Comparison of ENCODE assay signal across 8 mouse cellular contexts in the genomic region with DNA sequence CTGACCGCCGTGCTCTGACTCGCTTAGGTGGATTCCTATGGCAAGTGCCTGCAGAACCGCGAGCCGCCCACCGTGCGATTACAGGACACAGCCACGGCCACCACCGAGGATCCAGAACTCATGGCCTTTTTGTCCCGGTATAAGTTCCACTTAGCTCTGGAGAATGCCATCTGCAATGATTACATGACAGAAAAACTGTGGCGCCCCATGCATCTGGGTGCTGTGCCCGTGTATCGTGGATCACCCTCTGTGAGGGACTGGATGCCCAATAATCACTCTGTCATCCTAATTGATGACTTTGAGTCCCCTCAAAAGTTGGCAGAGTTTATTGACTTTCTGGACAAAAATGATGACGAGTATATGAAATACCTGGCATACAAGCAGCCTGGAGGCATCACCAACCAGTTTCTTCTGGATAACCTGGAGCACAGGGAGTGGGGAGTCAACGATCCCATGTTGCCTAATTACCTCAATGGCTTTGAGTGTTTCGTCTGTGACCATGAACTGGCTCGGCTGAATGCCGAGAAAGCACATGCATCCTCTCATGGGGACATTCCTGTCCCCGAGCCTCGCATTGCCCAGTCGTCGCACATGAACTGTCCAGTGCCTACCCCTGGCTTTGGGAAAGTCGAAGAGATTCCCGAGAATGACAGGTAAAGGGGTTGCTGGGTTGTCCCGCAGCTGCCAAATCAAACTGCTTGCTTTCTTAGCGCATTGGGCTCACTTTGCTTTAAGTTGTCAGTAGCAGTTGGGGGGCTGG. TPM values are rescaled to one million over a fixed set of nuclear protein-coding genes. Genes with fewer than 3 reads are reported as not detected.
DNase-seq lines count a peak whose midpoint lies in the region; ATAC-seq and TF ChIP-seq lines count a peak whose summit lies in the region.

No protein-coding gene starts in this region.

- no peak for DNase-seq in liver, adult 2 months (ENCODE audit: extremely low read depth, low read depth, low spot score)
- DNase-seq in liver = no peak
- DNase-seq in cerebellum, adult 8-10 months = peak; percentile 27
- DNase-seq in limb, embryonic 14.5 days (ENCODE audit: low spot score) = no peak
- no peak for DNase-seq in thymus, postnatal 36 days
- DNase-seq in thymus, adult 18-20 months = no peak

- no peak overlapping the region for H3K27ac ChIP-seq in liver, adult 2 months (replicated peaks; ENCODE audit: insufficient read depth, low read depth, low read length)
- peak overlapping the region; percentile 93 for H3K27ac ChIP-seq in heart, embryonic 11.5 days (ENCODE audit: low read depth, low read length)
- H3K27ac ChIP-seq in limb, embryonic 14.5 days (replicated peaks; ENCODE audit: low read depth, low read length) = peak overlapping the region; percentile 95
- no peak overlapping the region for H3K27ac ChIP-seq in olfactory bulb, adult 2 months (ENCODE audit: insufficient read depth, low read depth, low read length)

- peak overlapping the region; percentile 78 for H3K4me2 ChIP-seq in heart, embryonic 11.5 days
- peak overlapping the region; percentile 72 for H3K4me2 ChIP-seq in limb, embryonic 14.5 days (replicated peaks; ENCODE audit: low read depth, low read length, severe bottlenecking)

- H3K79me2 ChIP-seq in liver, adult 2 months (ENCODE audit: control insufficient read depth, insufficient read depth, low read length) = peaks cover 22% of the 10 kb centered on the region; the same call in 1 of the 2 replicates

- no peak for ATAC-seq in heart, embryonic 11.5 days (replicated peaks; ENCODE audit: insufficient number of reproducible peaks, low FRiP score, low TSS enrichment)
- ATAC-seq in limb, embryonic 14.5 days (ENCODE audit: low FRiP score, low read depth) = no peak

- peaks cover 2% of the 10 kb centered on the region for H3K4me1 ChIP-seq in liver, adult 2 months (ENCODE audit: control insufficient read depth, insufficient read depth, low read length)
- peaks cover 31% of the 10 kb centered on the region for H3K4me1 ChIP-seq in heart, embryonic 11.5 days (ENCODE audit: control insufficient read depth, insufficient read depth, low read length)
- H3K4me1 ChIP-seq in limb, embryonic 14.5 days (ENCODE audit: control insufficient read depth, insufficient read depth, low read length) = peaks cover 29% of the 10 kb centered on the region
- peaks cover 12% of the 10 kb centered on the region for H3K4me1 ChIP-seq in olfactory bulb, adult 2 months (ENCODE audit: control insufficient read depth, insufficient read depth, low read length)

- WGBS in liver, adult 2 months = 66% methylated on average over 27 of the region's 27 CpGs
- WGBS in heart, embryonic 11.5 days (ENCODE audit: insufficient replicate concordance) = 15% methylated on average over 27 of the region's 27 CpGs
- 13% methylated on average over 27 of the region's 27 CpGs for WGBS in limb, embryonic 14.5 days
- WGBS in olfactory bulb, adult 2 months = 6% methylated on average over 27 of the region's 27 CpGs

- no peak for TF ChIP-seq CTCF in liver, adult 2 months (IDR thresholded peaks at IDR 0.05; ENCODE audit: low read depth, low read length)
- no peak for TF ChIP-seq CTCF in olfactory bulb, adult 2 months (IDR thresholded peaks at IDR 0.05; ENCODE audit: insufficient read depth, low read depth, low read length)

- TF ChIP-seq POLR2A in liver, adult 2 months (IDR thresholded peaks at IDR 0.05; ENCODE audit: extremely low read depth, insufficient read depth, low read length) = no peak
- no peak for TF ChIP-seq POLR2A in limb, embryonic 14.5 days (IDR thresholded peaks at IDR 0.05; ENCODE audit: borderline replicate concordance, extremely low read depth, insufficient read depth, insufficient read length)
- TF ChIP-seq POLR2A in olfactory bulb, adult 2 months (IDR thresholded peaks at IDR 0.05; ENCODE audit: insufficient read depth, low read depth, low read length) = no peak

- H3K27me3 ChIP-seq in liver, adult 2 months (ENCODE audit: control insufficient read depth, insufficient read depth, low read length) = no peaks in the 10 kb centered on the region
- H3K27me3 ChIP-seq in heart, embryonic 11.5 days (ENCODE audit: control insufficient read depth, insufficient read depth, low read length) = no peaks in the 10 kb centered on the region
- no peaks in the 10 kb centered on the region for H3K27me3 ChIP-seq in limb, embryonic 14.5 days (ENCODE audit: control insufficient read depth, insufficient read depth, low read length)

- H3K4me3 ChIP-seq in liver, adult 2 months (ENCODE audit: insufficient read depth, low read depth, low read length) = peak overlapping the region; percentile 69
- H3K4me3 ChIP-seq in heart, embryonic 11.5 days (ENCODE audit: low read depth, low read length) = peak overlapping the region; percentile 75
- H3K4me3 ChIP-seq in limb, embryonic 14.5 days (replicated peaks; ENCODE audit: low read length) = peak overlapping the region; percentile 86
- peak overlapping the region; percentile 88 for H3K4me3 ChIP-seq in olfactory bulb, adult 2 months (ENCODE audit: insufficient read depth, low read depth, low read length)

- peaks cover 44% of the 10 kb centered on the region for H3K36me3 ChIP-seq in liver, adult 2 months (ENCODE audit: control insufficient read depth, insufficient read depth, low read length)
- peaks cover 24% of the 10 kb centered on the region for H3K36me3 ChIP-seq in heart, embryonic 11.5 days (ENCODE audit: control insufficient read depth, insufficient read depth, low read length)
- H3K36me3 ChIP-seq in limb, embryonic 14.5 days (ENCODE audit: control insufficient read depth, insufficient read depth, low read length) = peaks cover 44% of the 10 kb centered on the region

- H3K9me3 ChIP-seq in heart, embryonic 11.5 days (replicated peaks; ENCODE audit: control insufficient read depth, low read length) = no peaks in the 10 kb centered on the region
- H3K9me3 ChIP-seq in limb, embryonic 14.5 days (ENCODE audit: control insufficient read depth, low read length) = no peaks in the 10 kb centered on the region

- H3K9ac ChIP-seq in liver, adult 2 months (ENCODE audit: low read depth, low read length) = peak overlapping the region; percentile 23; the same call in 1 of the 2 replicates
- H3K9ac ChIP-seq in heart, embryonic 11.5 days (ENCODE audit: low read depth, low read length) = peak overlapping the region; percentile 80
- H3K9ac ChIP-seq in limb, embryonic 14.5 days (ENCODE audit: low read depth, low read length, severe bottlenecking) = peak overlapping the region; percentile 88

RNA-seq across cellular contexts. Expression of a gene that starts 1.2 kb away (rescaled TPM):
- total RNA-seq in liver, adult 2 months (2014; rRNA removed) = 3.3 and 3.7 TPM in 2 replicates
- 2.5 and 3.8 TPM in 2 replicates for polyA plus RNA-seq in liver, adult 2 months (2012; rRNA removed)
- polyA plus RNA-seq in heart, embryonic 11.5 days (2014; fragmentation: Nextera tagmentation; extraction: Ambion mirVana) = 13.4 and 18.8 TPM in 2 replicates
- polyA plus RNA-seq in limb, embryonic 14.5 days (2012; rRNA removed) = 22.6 and 26.7 TPM in 2 replicates
- polyA plus RNA-seq in limb, embryonic 14.5 days (2014; fragmentation: Nextera tagmentation; extraction: Ambion mirVana) = 26.9 and 29.2 TPM in 2 replicates
- polyA plus RNA-seq in olfactory bulb, adult 2 months (2012; ENCODE audit: insufficient read depth, insufficient read length, low replicate concordance, missing spikeins) = not detected in 2 replicates

RNA-seq across cellular contexts. Expression of a gene that starts 6.9 kb away (rescaled TPM):
- 92.7 and 112 TPM in 2 replicates for total RNA-seq in liver, adult 2 months (2014; rRNA removed)
- polyA plus RNA-seq in liver, adult 2 months (2012; rRNA removed) = 23.8 and 31.0 TPM in 2 replicates
- 221 and 230 TPM in 2 replicates for polyA plus RNA-seq in heart, embryonic 11.5 days (2014; fragmentation: Nextera tagmentation; extraction: Ambion mirVana)
- polyA plus RNA-seq in limb, embryonic 14.5 days (2012; rRNA removed) = 62.8 and 131 TPM in 2 replicates
- 187 and 202 TPM in 2 replicates for polyA plus RNA-seq in limb, embryonic 14.5 days (2014; fragmentation: Nextera tagmentation; extraction: Ambion mirVana)
- not detected in 2 replicates for polyA plus RNA-seq in olfactory bulb, adult 2 months (2012; ENCODE audit: insufficient read depth, insufficient read length, low replicate concordance, missing spikeins)

RNA-seq across cellular contexts. Expression of a gene that starts 11.4 kb away (rescaled TPM):
- 11.4 and 19.6 TPM in 2 replicates for total RNA-seq in liver, adult 2 months (2014; rRNA removed)
- polyA plus RNA-seq in liver, adult 2 months (2012; rRNA removed) = 58.6 and 95.0 TPM in 2 replicates
- polyA plus RNA-seq in heart, embryonic 11.5 days (2014; fragmentation: Nextera tagmentation; extraction: Ambion mirVana) = 23.4 and 24.1 TPM in 2 replicates
- polyA plus RNA-seq in limb, embryonic 14.5 days (2012; rRNA removed) = 195 and 272 TPM in 2 replicates
- 38.9 and 43.7 TPM in 2 replicates for polyA plus RNA-seq in limb, embryonic 14.5 days (2014; fragmentation: Nextera tagmentation; extraction: Ambion mirVana)
- 307 TPM in 1 of 2 replicates, not detected in the other for polyA plus RNA-seq in olfactory bulb, adult 2 months (2012; ENCODE audit: insufficient read depth, insufficient read length, low replicate concordance, missing spikeins)

RNA-seq across cellular contexts. Expression of a gene that starts 21.8 kb away (rescaled TPM):
- total RNA-seq in liver, adult 2 months (2014; rRNA removed) = 52.7 and 57.8 TPM in 2 replicates
- 127 and 183 TPM in 2 replicates for polyA plus RNA-seq in liver, adult 2 months (2012; rRNA removed)
- 78.1 and 84.6 TPM in 2 replicates for polyA plus RNA-seq in heart, embryonic 11.5 days (2014; fragmentation: Nextera tagmentation; extraction: Ambion mirVana)
- polyA plus RNA-seq in limb, embryonic 14.5 days (2012; rRNA removed) = 149 and 207 TPM in 2 replicates
- polyA plus RNA-seq in limb, embryonic 14.5 days (2014; fragmentation: Nextera tagmentation; extraction: Ambion mirVana) = 77.2 and 84.0 TPM in 2 replicates
- 190 and 558 TPM in 2 replicates for polyA plus RNA-seq in olfactory bulb, adult 2 months (2012; ENCODE audit: insufficient read depth, insufficient read length, low replicate concordance, missing spikeins)

RNA-seq across cellular contexts. Expression of a gene that starts 27.8 kb away (rescaled TPM):
- total RNA-seq in liver, adult 2 months (2014; rRNA removed) = 0.09 TPM in 1 of 2 replicates, not detected in the other
- 0.10 TPM in 1 of 2 replicates, not detected in the other for polyA plus RNA-seq in liver, adult 2 months (2012; rRNA removed)
- 106 and 127 TPM in 2 replicates for polyA plus RNA-seq in heart, embryonic 11.5 days (2014; fragmentation: Nextera tagmentation; extraction: Ambion mirVana)
- polyA plus RNA-seq in limb, embryonic 14.5 days (2012; rRNA removed) = 25.4 and 27.1 TPM in 2 replicates
- polyA plus RNA-seq in limb, embryonic 14.5 days (2014; fragmentation: Nextera tagmentation; extraction: Ambion mirVana) = 25.2 and 31.5 TPM in 2 replicates
- polyA plus RNA-seq in olfactory bulb, adult 2 months (2012; ENCODE audit: insufficient read depth, insufficient read length, low replicate concordance, missing spikeins) = not detected in 2 replicates

Comparison
In these comparisons a context has a peak if more than half of its experiments do, and no peak if none do; other contexts are left out.
1. H3K27ac ChIP-seq: peak in heart, embryonic 11.5 days (single experiment) and limb, embryonic 14.5 days (single experiment); none in liver, adult 2 months (single experiment) and olfactory bulb, adult 2 months (single experiment).
2. H3K9ac ChIP-seq: peak in every context shown above with its lines; median percentile 88 in limb, embryonic 14.5 days; 80 in heart, embryonic 11.5 days; 23 in liver, adult 2 months.
3. RNA of a gene that starts 6.9 kb away (polyA plus RNA-seq): 221 to 230 TPM in heart, embryonic 11.5 days, 62.8 to 202 TPM in limb, embryonic 14.5 days and 23.8 to 31.0 TPM in liver, adult 2 months; not detected in olfactory bulb, adult 2 months; every median in the first group is over 10 times any median in the second.
4. Peak in every context shown above with its lines, with median percentiles within 50 percentile points of each other: H3K4me3 ChIP-seq.